Mouse (Mus musculus): Measurements from ENCODE around the gene Lclat1. TPM values are rescaled to one million over a fixed set of nuclear protein-coding genes. Genes with fewer than 3 reads are reported as not detected.

Lclat1 gene
- polyA plus RNA-seq, 1 experiment from 2014 or later, result 10.1 TPM

GRCm38 (mm10) chr17:73225442-73225841, 117.7 kb downstream of the Lclat1 start:
- ATAC-seq (ENCODE audit: low FRiP score), result 0 out of 2 replicates have a peak, but pooled peaks have one; percentile 11
- no peak overlapping the region for H3K4me3 ChIP-seq
- no peaks in the 10 kb centered on the region for H3K9me3 ChIP-seq (replicated peaks)
- H3K27me3 ChIP-seq, result no peaks in the 10 kb centered on the region
- no peaks in the 10 kb centered on the region for H3K36me3 ChIP-seq
- no peak overlapping the region for H3K9ac ChIP-seq
- peaks cover 26% of the 10 kb centered on the region for H3K4me1 ChIP-seq
- no peak overlapping the region for H3K4me2 ChIP-seq (replicated peaks)
- peak overlapping the region; percentile 82 for H3K27ac ChIP-seq

GRCm38 (mm10) chr17:73225996-73226395, 118.2 kb downstream of the Lclat1 start:
- H3K4me3 ChIP-seq, result no peak overlapping the region
- H3K9me3 ChIP-seq (replicated peaks), result no peaks in the 10 kb centered on the region
- peak overlapping the region; percentile 82 for H3K27ac ChIP-seq
- 19% methylated on average over 5 of the region's 5 CpGs for WGBS
- no peaks in the 10 kb centered on the region for H3K27me3 ChIP-seq
- no peaks in the 10 kb centered on the region for H3K36me3 ChIP-seq
- peak; percentile 77 for ATAC-seq (ENCODE audit: low FRiP score)
- H3K4me1 ChIP-seq, result peaks cover 24% of the 10 kb centered on the region
- no peak overlapping the region for H3K9ac ChIP-seq
- no peak overlapping the region for H3K4me2 ChIP-seq (replicated peaks)

GRCm38 (mm10) chr17:73226595-73226994, 118.8 kb downstream of the Lclat1 start:
- Histone ChIP-seq H3K9ac (no peak overlapping the region), H3K36me3 (no peaks in the 10 kb centered on the region), H3K4me1 (peaks cover 21% of the 10 kb centered on the region), H3K27me3 (no peaks in the 10 kb centered on the region), H3K4me3 (no peak overlapping the region), H3K27ac (peak overlapping the region; percentile 82), H3K9me3 (replicated peaks) (no peaks in the 10 kb centered on the region), H3K4me2 (replicated peaks) (no peak overlapping the region)
- no peak for ATAC-seq (ENCODE audit: low FRiP score)
- WGBS, result 87% methylated on average over 2 of the region's 2 CpGs

- Histone ChIP-seq H3K9me3 (replicated peaks) (no peaks in the 10 kb centered on the region), H3K4me1 (peaks cover 21% of the 10 kb centered on the region), H3K27me3 (no peaks in the 10 kb centered on the region), H3K9ac (no peak overlapping the region), H3K4me3 (no peak overlapping the region), H3K36me3 (no peaks in the 10 kb centered on the region), H3K4me2 (replicated peaks) (no peak overlapping the region), H3K27ac (no peak overlapping the region)
- ATAC-seq (ENCODE audit: low FRiP score), result no peak
- 87% methylated on average over 3 of the region's 3 CpGs for WGBS
Observed at GRCm38 (mm10) chr17:73227361-73227760, 119.6 kb downstream of the Lclat1 start.

GRCm38 (mm10) chr17:73229445-73230155, 121.8 kb downstream of the Lclat1 start:
- H3K27ac ChIP-seq, result no peak overlapping the region
- H3K9me3 ChIP-seq (replicated peaks), result no peaks in the 10 kb centered on the region
- peaks cover 20% of the 10 kb centered on the region for H3K4me1 ChIP-seq
- no peak for ATAC-seq (ENCODE audit: low FRiP score)
- no peaks in the 10 kb centered on the region for H3K27me3 ChIP-seq
- H3K36me3 ChIP-seq, result no peaks in the 10 kb centered on the region
- no peak overlapping the region for H3K4me2 ChIP-seq (replicated peaks)
- no peak overlapping the region for H3K9ac ChIP-seq
- H3K4me3 ChIP-seq, result no peak overlapping the region
- 89% methylated on average over 11 of the region's 11 CpGs for WGBS

- H3K9me3 ChIP-seq (replicated peaks), result no peaks in the 10 kb centered on the region
- no peaks in the 10 kb centered on the region for H3K36me3 ChIP-seq
- H3K9ac ChIP-seq, result no peak overlapping the region
- peaks cover 11% of the 10 kb centered on the region for H3K4me1 ChIP-seq
- no peak overlapping the region for H3K4me3 ChIP-seq
- no peak overlapping the region for H3K27ac ChIP-seq
- ATAC-seq (ENCODE audit: low FRiP score), result no peak
- no peak overlapping the region for H3K4me2 ChIP-seq (replicated peaks)
- no peaks in the 10 kb centered on the region for H3K27me3 ChIP-seq
- WGBS, result 71% methylated on average over 12 of the region's 12 CpGs
Observed at GRCm38 (mm10) chr17:73230340-73230989, 122.7 kb downstream of the Lclat1 start.

GRCm38 (mm10) chr17:73231337-73231736, 123.6 kb downstream of the Lclat1 start:
- Histone ChIP-seq H3K27ac (no peak overlapping the region), H3K36me3 (no peaks in the 10 kb centered on the region), H3K4me3 (no peak overlapping the region), H3K9me3 (replicated peaks) (no peaks in the 10 kb centered on the region), H3K4me2 (replicated peaks) (no peak overlapping the region), H3K4me1 (peaks cover 3% of the 10 kb centered on the region; the same call in 1 of the 2 replicates), H3K9ac (no peak overlapping the region), H3K27me3 (no peaks in the 10 kb centered on the region)
- WGBS, result 97% methylated on average over 1 of the region's 1 CpGs
- no peak for ATAC-seq (ENCODE audit: low FRiP score)

- H3K4me2 ChIP-seq (replicated peaks), result no peak overlapping the region
- no peak overlapping the region for H3K27ac ChIP-seq
- no peaks in the 10 kb centered on the region for H3K4me1 ChIP-seq
- H3K9ac ChIP-seq, result no peak overlapping the region
- no peaks in the 10 kb centered on the region for H3K36me3 ChIP-seq
- ATAC-seq (ENCODE audit: low FRiP score), result no peak
- H3K4me3 ChIP-seq, result no peak overlapping the region
- H3K27me3 ChIP-seq, result no peaks in the 10 kb centered on the region
- 94% methylated on average over 2 of the region's 2 CpGs for WGBS
- no peaks in the 10 kb centered on the region for H3K9me3 ChIP-seq (replicated peaks)
Observed at GRCm38 (mm10) chr17:73232593-73232992, 124.8 kb downstream of the Lclat1 start.

GRCm38 (mm10) chr17:73233975-73234374, 126.2 kb downstream of the Lclat1 start:
- ATAC-seq (ENCODE audit: low FRiP score), result no peak
- 89% methylated on average over 1 of the region's 1 CpGs for WGBS

GRCm38 (mm10) chr17:73237178-73237853, 129.5 kb downstream of the Lclat1 start:
- Histone ChIP-seq H3K4me1 (no peaks in the 10 kb centered on the region), H3K4me2 (replicated peaks) (no peak overlapping the region), H3K4me3 (no peak overlapping the region), H3K9me3 (replicated peaks) (no peaks in the 10 kb centered on the region), H3K27ac (no peak overlapping the region), H3K27me3 (no peaks in the 10 kb centered on the region), H3K9ac (no peak overlapping the region), H3K36me3 (no peaks in the 10 kb centered on the region)
- ATAC-seq (ENCODE audit: low FRiP score), result no peak
- WGBS, result 90% methylated on average over 3 of the region's 3 CpGs

More at GRCm38 (mm10) chr17:73233975-73234374, 126.2 kb downstream of the Lclat1 start:
- Histone ChIP-seq H3K27me3 (no peaks in the 10 kb centered on the region), H3K9me3 (replicated peaks) (no peaks in the 10 kb centered on the region), H3K4me2 (replicated peaks) (no peak overlapping the region), H3K9ac (no peak overlapping the region), H3K27ac (no peak overlapping the region), H3K4me3 (no peak overlapping the region), H3K4me1 (no peaks in the 10 kb centered on the region), H3K36me3 (no peaks in the 10 kb centered on the region)

GRCm38 (mm10) chr17:73238501-73238900, 130.7 kb downstream of the Lclat1 start:
- Histone ChIP-seq H3K9ac (no peak overlapping the region), H3K9me3 (replicated peaks) (no peaks in the 10 kb centered on the region), H3K4me1 (no peaks in the 10 kb centered on the region), H3K36me3 (no peaks in the 10 kb centered on the region), H3K4me3 (no peak overlapping the region), H3K27ac (no peak overlapping the region), H3K4me2 (replicated peaks) (no peak overlapping the region), H3K27me3 (no peaks in the 10 kb centered on the region)
- ATAC-seq (ENCODE audit: low FRiP score), result no peak
- WGBS, result 93% methylated on average over 5 of the region's 5 CpGs

- no peak overlapping the region for H3K4me2 ChIP-seq (replicated peaks)
- H3K27ac ChIP-seq, result no peak overlapping the region
- no peaks in the 10 kb centered on the region for H3K27me3 ChIP-seq
- no peaks in the 10 kb centered on the region for H3K9me3 ChIP-seq (replicated peaks)
- 87% methylated on average over 5 of the region's 5 CpGs for WGBS
- no peak for ATAC-seq (ENCODE audit: low FRiP score)
- no peaks in the 10 kb centered on the region for H3K36me3 ChIP-seq
- no peak overlapping the region for H3K9ac ChIP-seq
- H3K4me1 ChIP-seq, result no peaks in the 10 kb centered on the region
- no peak overlapping the region for H3K4me3 ChIP-seq
Observed at GRCm38 (mm10) chr17:73241085-73241848, 133.5 kb downstream of the Lclat1 start.
